Mouse (Mus musculus) retina, postnatal 7 days (tissue): ENCODE measurements around the gene Inmt.
A peak's percentile ranks its signal among the peaks of the same experiment; 100 is the strongest.
"Not testable (repeated sequence)": the region's sequence is repeated elsewhere in the genome, so short reads cannot be mapped to it uniquely, and the experiment has no call there.

Experiments used
- DNase-seq: peaks from one replicate; pipeline ENCODE4 v3.0.0-alpha.2; 2012; ENCODE audit warnings: low read depth, low spot score

The Inmt gene

GRCm38 (mm10) chr6:55174741-55175181, at the start of gene Inmt:
Inmt (minus strand) TSS chr6:55175043.
- DNase-seq = no peak

GRCm38 (mm10) chr6:55223986-55224385, 49.1 kb upstream of the Inmt start:
- no peak for DNase-seq

- DNase-seq = no peak
These were observed 43.4 kb upstream of the Inmt start for GRCm38 (mm10) chr6:55218232-55218631.

- no peak for DNase-seq
These were observed 39.7 kb upstream of the Inmt start for GRCm38 (mm10) chr6:55214541-55214940.

GRCm38 (mm10) chr6:55210423-55211365, 35.9 kb upstream of the Inmt start:
- no peak for DNase-seq

GRCm38 (mm10) chr6:55207786-55208185, 32.9 kb upstream of the Inmt start:
- DNase-seq = no peak

GRCm38 (mm10) chr6:55203931-55204330, 29.1 kb upstream of the Inmt start:
- no peak for DNase-seq

GRCm38 (mm10) chr6:55202913-55203910, 28.4 kb upstream of the Inmt start, which contains the start of gene Mindy4:
Mindy4 (plus strand) TSS chr6:55203383.
- peak; percentile 93 for DNase-seq

- no peak for DNase-seq
These were observed 24.2 kb upstream of the Inmt start for GRCm38 (mm10) chr6:55199047-55199446.

- no peak for DNase-seq
These were observed 18.3 kb upstream of the Inmt start for GRCm38 (mm10) chr6:55193171-55193570.

GRCm38 (mm10) chr6:55191537-55191936, 16.7 kb upstream of the Inmt start:
- DNase-seq = no peak

- no peak for DNase-seq
These were observed 14.6 kb upstream of the Inmt start for GRCm38 (mm10) chr6:55189406-55189805.

GRCm38 (mm10) chr6:55187827-55188226, 13.0 kb upstream of the Inmt start:
- DNase-seq = not testable (repeated sequence)

GRCm38 (mm10) chr6:55182655-55183430, 8.0 kb upstream of the Inmt start:
- no peak for DNase-seq

GRCm38 (mm10) chr6:55179560-55179959, 4.7 kb upstream of the Inmt start:
- DNase-seq = no peak

GRCm38 (mm10) chr6:55177060-55177732, 2.4 kb upstream of the Inmt start:
- DNase-seq = no peak

- DNase-seq = no peak
These were observed 1.0 kb upstream of the Inmt start for GRCm38 (mm10) chr6:55175892-55176291.

- DNase-seq = no peak
These were observed 613 bp upstream of the Inmt start for GRCm38 (mm10) chr6:55175456-55175855.

GRCm38 (mm10) chr6:55173941-55174349, 898 bp downstream of the Inmt start:
- no peak for DNase-seq

- DNase-seq = no peak
These were observed 1.7 kb downstream of the Inmt start for GRCm38 (mm10) chr6:55173171-55173570.

GRCm38 (mm10) chr6:55171638-55172037, 3.2 kb downstream of the Inmt start:
- no peak for DNase-seq
